Comparison of ENCODE assay signal across 26 mouse cellular contexts in genomic region chr5:43872652-43873051, GRCm38 (mm10). TPM values are rescaled to one million over a fixed set of nuclear protein-coding genes. Genes with fewer than 3 reads are reported as not detected.
DNase-seq lines count a peak whose midpoint lies in the region; ATAC-seq and TF ChIP-seq lines count a peak whose summit lies in the region.
"Had no signal": no experiment of that assay in that cellular context is flagged by ENCODE, and none has a peak within 500 bp of the region (broad histone marks: within the 10 kb centered on the region; RNA-seq: fewer than 3 reads in every experiment).

No protein-coding gene starts in this region.

- DNase-seq in heart, adult 11 months, result peak; percentile 76
- DNase-seq in heart, adult 18-20 months, result no peak
- no peak for DNase-seq in liver, embryonic 11.5 days (ENCODE audit: low spot score)
- DNase-seq: adrenal gland, adult 8-10 months; adrenal gland, postnatal 14 days; adrenal gland, postnatal 36 days; B cell, adult 2 months; cerebellum, adult 11 months; cerebellum, adult 18-20 months; cerebellum, adult 9-10 months; cerebellum, postnatal 10 days; cerebellum, postnatal 25 days; forebrain, postnatal 0 days had no signal

- no peak for TF ChIP-seq POLR2A in small intestine, adult 2 months (IDR thresholded peaks at IDR 0.05; ENCODE audit: low read depth, low read length)

- H3K9me3 ChIP-seq in liver, embryonic 11.5 days (ENCODE audit: control insufficient read depth, low read length), result no peaks in the 10 kb centered on the region
- H3K9me3 ChIP-seq: embryonic facial prominence, embryonic 13.5 days; embryonic facial prominence, embryonic 15.5 days; forebrain, embryonic 13.5 days; forebrain, embryonic 15.5 days; G1E had no signal

- no peak for TF ChIP-seq CTCF in small intestine, adult 2 months (IDR thresholded peaks at IDR 0.05; ENCODE audit: extremely low read depth, insufficient read length, insufficient replicate concordance, low read depth, low read length)

- H3K4me3 ChIP-seq in small intestine, adult 2 months (ENCODE audit: low read depth, low read length), result no peak overlapping the region
- no peak overlapping the region for H3K4me3 ChIP-seq in liver, embryonic 11.5 days (ENCODE audit: low read depth, low read length)
- H3K4me3 ChIP-seq: embryonic facial prominence, embryonic 13.5 days; embryonic facial prominence, embryonic 15.5 days; forebrain, embryonic 13.5 days; forebrain, embryonic 15.5 days had no signal

- H3K27me3 ChIP-seq in small intestine, adult 2 months (ENCODE audit: control insufficient read depth, insufficient read depth, low read length), result no peaks in the 10 kb centered on the region
- H3K27me3 ChIP-seq in liver, embryonic 11.5 days (replicated peaks; ENCODE audit: control insufficient read depth, insufficient read depth, low read length), result no peaks in the 10 kb centered on the region
- H3K27me3 ChIP-seq: CH12.LX; embryonic facial prominence, embryonic 15.5 days; forebrain, embryonic 15.5 days; Patski had no signal

- peak overlapping the region; percentile 40 for H3K27ac ChIP-seq in small intestine, adult 2 months (ENCODE audit: insufficient read depth, low read depth, low read length)
- no peak overlapping the region for H3K27ac ChIP-seq in liver, embryonic 11.5 days (ENCODE audit: low read depth, low read length)
- H3K27ac ChIP-seq: embryonic facial prominence, embryonic 13.5 days; embryonic facial prominence, embryonic 15.5 days; forebrain, embryonic 13.5 days; forebrain, embryonic 15.5 days had no signal

- peaks cover 17% of the 10 kb centered on the region; the same call in 1 of the 2 replicates for H3K4me1 ChIP-seq in small intestine, adult 2 months (ENCODE audit: control insufficient read depth, insufficient read depth, insufficient read length, low read length)
- H3K4me1 ChIP-seq in liver, embryonic 11.5 days (replicated peaks; ENCODE audit: control insufficient read depth, insufficient read depth, low read length), result peaks cover 3% of the 10 kb centered on the region; the same call in 1 of the 2 replicates
- H3K4me1 ChIP-seq: embryonic facial prominence, embryonic 13.5 days had no signal

- ATAC-seq in megakaryocyte, adult 5-6 weeks (ENCODE audit: poor library complexity, severe bottlenecking), result 0 out of 2 replicates have a peak, but pooled peaks have one; percentile 24
- no peak for ATAC-seq in liver, embryonic 11.5 days (replicated peaks; ENCODE audit: low FRiP score)
- ATAC-seq in erythroblast, adult 5-6 weeks (replicated peaks; ENCODE audit: low FRiP score, poor library complexity, severe bottlenecking), result no peak
- ATAC-seq: activated CD4-positive, CD25-positive, alpha-beta regulatory T cell, adult 4 months; CD4-positive, CD25-positive, alpha-beta regulatory T cell, adult 4 months; forebrain, embryonic 13.5 days; forebrain, embryonic 15.5 days; forebrain, postnatal 0 days; Patski had no signal

- no peak overlapping the region for H3K4me2 ChIP-seq in liver, embryonic 11.5 days
- H3K4me2 ChIP-seq: embryonic facial prominence, embryonic 13.5 days; embryonic facial prominence, embryonic 15.5 days; forebrain, embryonic 13.5 days; forebrain, embryonic 15.5 days had no signal

- WGBS in small intestine, adult 2 months, result 49% methylated on average over 1 of the region's 1 CpGs
- 64% methylated on average over 1 of the region's 1 CpGs for WGBS in liver, embryonic 11.5 days

- peaks cover 3% of the 10 kb centered on the region for H3K36me3 ChIP-seq in small intestine, adult 2 months (ENCODE audit: control insufficient read depth, insufficient read depth, low read length)
- no peaks in the 10 kb centered on the region for H3K36me3 ChIP-seq in liver, embryonic 11.5 days (ENCODE audit: control insufficient read depth, insufficient read depth, low read length)
- H3K36me3 ChIP-seq: embryonic facial prominence, embryonic 13.5 days; embryonic facial prominence, embryonic 15.5 days; forebrain, embryonic 15.5 days; G1E had no signal

- no peak overlapping the region for H3K9ac ChIP-seq in liver, embryonic 11.5 days (ENCODE audit: low read depth, low read length)
- H3K9ac ChIP-seq: embryonic facial prominence, embryonic 13.5 days; embryonic facial prominence, embryonic 15.5 days; forebrain, embryonic 13.5 days; forebrain, embryonic 15.5 days; forebrain, postnatal 0 days had no signal

RNA-seq across cellular contexts. Expression of gene Cd38, which starts 4.3 kb away (rescaled TPM):
- total RNA-seq in heart, adult 18-20 months (2021), result 1 to 10 TPM; 5.8 to 6.3 TPM
- 0.83 and 1.6 TPM in 2 replicates for total RNA-seq in megakaryocyte, adult 5-6 weeks (2015)
- 0.45 and 0.48 TPM in 2 replicates for total RNA-seq in megakaryocyte, adult 5-6 weeks (2017)
- polyA plus RNA-seq in small intestine, adult 2 months (2012; rRNA removed), result 12.4 and 17.6 TPM in 2 replicates
- polyA plus RNA-seq in liver, embryonic 11.5 days (2014; fragmentation: Nextera tagmentation; extraction: Ambion mirVana), result 22.0 and 25.0 TPM in 2 replicates
- 2.5 and 6.5 TPM in 2 replicates for total RNA-seq in erythroblast, adult 5-6 weeks (2015; ENCODE audit: low replicate concordance)
- total RNA-seq in erythroblast, adult 5-6 weeks (2017; ENCODE audit: low replicate concordance), result 1.7 and 3.2 TPM in 2 replicates
- polyA plus RNA-seq: G1E had no signal

RNA-seq across cellular contexts. Expression of gene Gm7879, which starts 40.3 kb away (rescaled TPM):
- 1 to 10 TPM; 4.6 to 7.9 TPM for total RNA-seq in heart, adult 18-20 months (2021)
- 2.4 and 5.7 TPM in 2 replicates for total RNA-seq in megakaryocyte, adult 5-6 weeks (2015)
- total RNA-seq in megakaryocyte, adult 5-6 weeks (2017), result 1.7 and 3.1 TPM in 2 replicates
- polyA plus RNA-seq in small intestine, adult 2 months (2012; rRNA removed), result not detected in 2 replicates
- not detected in 2 replicates for polyA plus RNA-seq in liver, embryonic 11.5 days (2014; fragmentation: Nextera tagmentation; extraction: Ambion mirVana)
- total RNA-seq in erythroblast, adult 5-6 weeks (2015; ENCODE audit: low replicate concordance), result not detected in 2 replicates
- 0.68 TPM in 1 of 2 replicates, not detected in the other for total RNA-seq in erythroblast, adult 5-6 weeks (2017; ENCODE audit: low replicate concordance)
- total RNA-seq: forebrain, postnatal 0 days had no signal
- polyA plus RNA-seq: CD4-positive, CD25-positive, alpha-beta regulatory T cell, adult 4 months; embryonic facial prominence, embryonic 13.5 days; embryonic facial prominence, embryonic 15.5 days; forebrain, embryonic 11.5 days; forebrain, postnatal 0 days; G1E had no signal

RNA-seq across cellular contexts. Expression of gene Fbxl5, which starts 51.2 kb away (rescaled TPM):
- 10 to 100 TPM; 39.0 to 42.3 TPM for total RNA-seq in heart, adult 18-20 months (2021)
- 81.7 and 82.1 TPM in 2 replicates for total RNA-seq in megakaryocyte, adult 5-6 weeks (2015)
- total RNA-seq in megakaryocyte, adult 5-6 weeks (2017), result 93.8 and 106 TPM in 2 replicates
- 12.0 and 25.8 TPM in 2 replicates for polyA plus RNA-seq in small intestine, adult 2 months (2012; rRNA removed)
- polyA plus RNA-seq in liver, embryonic 11.5 days (2014; fragmentation: Nextera tagmentation; extraction: Ambion mirVana), result 36.5 and 40.3 TPM in 2 replicates
- 20.1 and 25.2 TPM in 2 replicates for total RNA-seq in erythroblast, adult 5-6 weeks (2015; ENCODE audit: low replicate concordance)
- 20.9 and 21.9 TPM in 2 replicates for total RNA-seq in erythroblast, adult 5-6 weeks (2017; ENCODE audit: low replicate concordance)

RNA-seq across cellular contexts. Expression of gene Bst1, which starts 54.0 kb away (rescaled TPM):
- total RNA-seq in heart, adult 18-20 months (2021), result 1 to 10 TPM; 1.9 to 4.2 TPM
- 29.8 and 31.3 TPM in 2 replicates for total RNA-seq in megakaryocyte, adult 5-6 weeks (2015)
- total RNA-seq in megakaryocyte, adult 5-6 weeks (2017), result 25.1 and 32.3 TPM in 2 replicates
- polyA plus RNA-seq in small intestine, adult 2 months (2012; rRNA removed), result 25.9 and 87.8 TPM in 2 replicates
- polyA plus RNA-seq in liver, embryonic 11.5 days (2014; fragmentation: Nextera tagmentation; extraction: Ambion mirVana), result 0.36 TPM in 1 of 2 replicates, not detected in the other
- total RNA-seq in erythroblast, adult 5-6 weeks (2015; ENCODE audit: low replicate concordance), result 0.96 and 8.4 TPM in 2 replicates
- 4.9 and 5.4 TPM in 2 replicates for total RNA-seq in erythroblast, adult 5-6 weeks (2017; ENCODE audit: low replicate concordance)
- polyA plus RNA-seq: CD4-positive, CD25-positive, alpha-beta regulatory T cell, adult 4 months; embryonic facial prominence, embryonic 13.5 days; forebrain, embryonic 11.5 days; forebrain, embryonic 13.5 days; forebrain, embryonic 15.5 days; G1E had no signal
